Mouse (Mus musculus) liver, postnatal 0 days (tissue): ENCODE data around the gene Csf1.

ENCODE experiments used
- CTCF ChIP-seq: sonication (generic); IDR thresholded peaks from 2 replicates; pipeline ENCODE4 v1.5.1; 2016; ENCODE audit warnings: antibody characterized with exemption, low read depth
- EP300 ChIP-seq: IDR thresholded peaks from 2 replicates; pipeline ENCODE4 v1.6.1; 2016; ENCODE audit warnings: antibody characterized with exemption, low read depth, mild to moderate bottlenecking

DNA sequence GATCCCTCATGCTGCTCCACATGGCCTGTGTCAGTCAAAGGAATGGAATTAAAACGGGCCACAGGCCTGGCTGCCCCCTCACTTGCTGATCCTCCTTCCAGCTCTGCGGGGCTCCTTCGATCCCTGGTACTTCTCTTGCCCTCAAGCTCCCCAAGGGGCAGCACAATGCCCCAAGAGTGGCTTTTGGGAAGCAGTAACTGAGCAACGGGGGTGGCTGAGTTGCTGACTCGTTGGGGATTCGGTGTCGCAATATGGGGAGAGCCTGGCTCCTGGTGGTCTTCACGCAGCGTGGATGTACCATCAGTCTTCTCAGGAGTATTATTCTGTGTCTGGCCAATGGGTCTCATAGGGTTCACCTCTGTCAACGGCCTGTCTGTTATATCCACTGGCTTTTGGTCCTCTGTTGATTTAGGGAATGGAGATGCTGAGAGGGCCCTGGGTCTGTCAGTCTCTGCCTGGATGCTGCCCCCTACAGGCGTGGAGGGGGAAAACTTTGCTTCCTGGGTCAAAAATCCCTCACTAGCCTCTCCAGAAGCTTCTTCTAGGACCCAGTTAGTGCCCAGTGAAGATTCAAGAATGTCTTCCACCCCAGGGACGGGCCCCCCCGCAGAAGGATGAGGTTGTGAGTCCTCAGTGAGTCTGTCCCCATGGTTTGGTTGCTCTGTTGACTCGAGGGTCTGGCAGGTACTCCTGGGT lies 11.9 kb downstream of the Csf1 start:
- TF ChIP-seq CTCF (peak; percentile 52), EP300 (no peak)
